Comparison of ENCODE assay signal across 12 mouse cellular contexts in genomic region chr6:120715851-120716250, GRCm38 (mm10). TPM values are rescaled to one million over a fixed set of nuclear protein-coding genes. Genes with fewer than 3 reads are reported as not detected.
DNase-seq lines count a peak whose midpoint lies in the region; ATAC-seq lines count a peak whose summit lies in the region.
"Had no signal": no experiment of that assay in that cellular context is flagged by ENCODE, and none has a peak within 500 bp of the region (broad histone marks: within the 10 kb centered on the region; RNA-seq: fewer than 3 reads in every experiment).

No protein-coding gene starts in this region.

- H3K36me3 ChIP-seq in hindbrain, embryonic 10.5 days = no peaks in the 10 kb centered on the region
- no peaks in the 10 kb centered on the region for H3K36me3 ChIP-seq in midbrain, embryonic 11.5 days (ENCODE audit: control insufficient read depth, insufficient read depth, low read length)
- H3K36me3 ChIP-seq: liver, embryonic 13.5 days had no signal

- no peak overlapping the region for H3K9ac ChIP-seq in midbrain, embryonic 11.5 days (ENCODE audit: low read length)
- H3K9ac ChIP-seq: liver, embryonic 13.5 days had no signal

- H3K4me1 ChIP-seq in hindbrain, embryonic 10.5 days (replicated peaks) = peaks cover 48% of the 10 kb centered on the region
- peaks cover 26% of the 10 kb centered on the region for H3K4me1 ChIP-seq in midbrain, embryonic 11.5 days (ENCODE audit: control insufficient read depth, insufficient read depth, low read length)

- peak overlapping the region; percentile 85 for H3K27ac ChIP-seq in hindbrain, embryonic 10.5 days
- peak overlapping the region; percentile 81 for H3K27ac ChIP-seq in midbrain, embryonic 11.5 days (ENCODE audit: low read depth, low read length)
- H3K27ac ChIP-seq: liver, embryonic 13.5 days had no signal

- ATAC-seq in midbrain, embryonic 11.5 days (ENCODE audit: low FRiP score) = peak; percentile 84
- ATAC-seq in megakaryocyte-erythroid progenitor cell, adult 5-6 weeks (replicated peaks; ENCODE audit: low FRiP score, low TSS enrichment, poor library complexity, severe bottlenecking) = no peak

- intact Hi-C loops in gastrocnemius, postnatal 14 days (cut with DNase I; ENCODE audit: low total_unique reads) = no loop called here

- H3K4me3 ChIP-seq in hindbrain, embryonic 10.5 days = 0 out of 2 replicates have a peak overlapping the region, but pooled peaks have one; percentile 29
- H3K4me3 ChIP-seq in midbrain, embryonic 11.5 days (ENCODE audit: low read depth, low read length) = no peak overlapping the region
- H3K4me3 ChIP-seq: liver, embryonic 13.5 days had no signal

- peak; percentile 8 for DNase-seq in cerebellum, adult 11 months
- peak; percentile 22 to 35 for DNase-seq in cerebellum, postnatal 25 days
- peak; percentile 45 for DNase-seq in hindbrain, embryonic 10.5 days (ENCODE audit: low spot score)
- DNase-seq in midbrain, embryonic 11.5 days (ENCODE audit: low spot score, missing footprints) = peak; percentile 90
- no peak for DNase-seq in thymus, postnatal 25 days
- no peak for DNase-seq in gastrocnemius, postnatal 14 days
- no peak for DNase-seq in ovary, postnatal 14 days (ENCODE audit: low spot score)
- DNase-seq: heart, postnatal 14 days; liver, embryonic 13.5 days had no signal

- no peaks in the 10 kb centered on the region for H3K27me3 ChIP-seq in hindbrain, embryonic 10.5 days (ENCODE audit: insufficient read depth, poor library complexity, severe bottlenecking)
- H3K27me3 ChIP-seq in midbrain, embryonic 11.5 days (ENCODE audit: control insufficient read depth, insufficient read depth, low read length) = no peaks in the 10 kb centered on the region
- H3K27me3 ChIP-seq: liver, embryonic 13.5 days had no signal

- no peak overlapping the region for H3K4me2 ChIP-seq in midbrain, embryonic 11.5 days
- H3K4me2 ChIP-seq: liver, embryonic 13.5 days had no signal

- no peaks in the 10 kb centered on the region for H3K9me3 ChIP-seq in hindbrain, embryonic 10.5 days
- H3K9me3 ChIP-seq in midbrain, embryonic 11.5 days (ENCODE audit: control insufficient read depth, low read length) = no peaks in the 10 kb centered on the region
- H3K9me3 ChIP-seq: liver, embryonic 13.5 days had no signal

RNA-seq across cellular contexts. Expression of gene Cecr2, which starts 49.7 kb away (rescaled TPM):
- 14.3 and 16.5 TPM in 2 replicates for polyA plus RNA-seq in hindbrain, embryonic 10.5 days (2016; fragmentation: Nextera tagmentation; extraction: Ambion mirVana)
- polyA plus RNA-seq in midbrain, embryonic 11.5 days (2014; fragmentation: Nextera tagmentation; extraction: Ambion mirVana) = 20.6 and 20.9 TPM in 2 replicates
- total RNA-seq in gastrocnemius, postnatal 14 days (2021) = 10 to 100 TPM; 10.2 to 11.0 TPM
- 10.0 and 20.7 TPM in 2 replicates for total RNA-seq in megakaryocyte-erythroid progenitor cell, adult 5-6 weeks (2014; fragmentation: Nextera tagmentation)
- total RNA-seq in megakaryocyte-erythroid progenitor cell, adult 5-6 weeks (2017) = 10.9 and 11.8 TPM in 2 replicates

RNA-seq across cellular contexts. Expression of gene Slc25a18, which starts 57.5 kb away (rescaled TPM):
- 0.25 and 1.4 TPM in 2 replicates for polyA plus RNA-seq in hindbrain, embryonic 10.5 days (2016; fragmentation: Nextera tagmentation; extraction: Ambion mirVana)
- 0.90 and 1.4 TPM in 2 replicates for polyA plus RNA-seq in midbrain, embryonic 11.5 days (2014; fragmentation: Nextera tagmentation; extraction: Ambion mirVana)
- under 1 TPM; 0.10 to 0.11 TPM for total RNA-seq in gastrocnemius, postnatal 14 days (2021)
- total RNA-seq in megakaryocyte-erythroid progenitor cell, adult 5-6 weeks (2014; fragmentation: Nextera tagmentation) = not detected in 2 replicates
- total RNA-seq in megakaryocyte-erythroid progenitor cell, adult 5-6 weeks (2017) = not detected in 2 replicates
- total RNA-seq: common myeloid progenitor, adult 5-6 weeks; gastrocnemius, adult 18-20 months had no signal

Comparison
In these comparisons a context has a peak if more than half of its experiments do, and no peak if none do; other contexts are left out.
1. DNase-seq: peak in cerebellum, adult 11 months (single experiment), cerebellum, postnatal 25 days (2 of 2), hindbrain, embryonic 10.5 days (single experiment) and midbrain, embryonic 11.5 days (single experiment); none in thymus, postnatal 25 days (single experiment), gastrocnemius, postnatal 14 days (single experiment) and ovary, postnatal 14 days (single experiment).